Mouse (Mus musculus) liver, postnatal 0 days (tissue): ENCODE results near the gene Cep170b.

Experiments used
- CTCF ChIP-seq: sonication (generic); IDR thresholded peaks from 2 replicates; pipeline ENCODE4 v1.5.1; 2016; ENCODE audit warnings: antibody characterized with exemption, low read depth
- EP300 ChIP-seq: IDR thresholded peaks from 2 replicates; pipeline ENCODE4 v1.6.1; 2016; ENCODE audit warnings: antibody characterized with exemption, low read depth, mild to moderate bottlenecking

- TF ChIP-seq EP300 (no peak), CTCF (peak; percentile 14; the same call in 1 of the 2 replicates)
Measured at GRCm38 (mm10) chr12:112672744-112673575, 47.3 kb upstream of the Cep170b start.
